Comparison of ENCODE assay signal across 10 mouse cellular contexts in genomic region chr2:6089941-6090340, GRCm38 (mm10). TPM values are rescaled to one million over a fixed set of nuclear protein-coding genes. Genes with fewer than 3 reads are reported as not detected.
DNase-seq lines count a peak whose midpoint lies in the region; TF ChIP-seq lines count a peak whose summit lies in the region.
"Not testable (repeated sequence)": the region's sequence is repeated elsewhere in the genome, so short reads cannot be mapped to it uniquely, and the experiment has no call there.
"Had no signal": no experiment of that assay in that cellular context is flagged by ENCODE, and none has a peak within 500 bp of the region (broad histone marks: within the 10 kb centered on the region; RNA-seq: fewer than 3 reads in every experiment).

No protein-coding gene starts in this region.

- not testable (repeated sequence) for H3K9me3 ChIP-seq in E14TG2a.4 (ENCODE audit: low read length); ES-Bruce4 (replicated peaks; ENCODE audit: control insufficient read depth, insufficient read depth, low read length, poor library complexity, severe bottlenecking); ES-E14 (ENCODE audit: control insufficient read depth, insufficient read depth, low read depth, low read length)

- not testable (repeated sequence) for TF ChIP-seq EP300 in ES-Bruce4 (IDR thresholded peaks at IDR 0.05; ENCODE audit: insufficient read depth, low read depth, low read length)

- peak overlapping the region; percentile 71 for H3K4me3 ChIP-seq in E14TG2a.4 (replicated peaks; ENCODE audit: low read length)
- peak overlapping the region; percentile 71 for H3K4me3 ChIP-seq in ES-Bruce4 (ENCODE audit: low read depth, low read length)
- H3K4me3 ChIP-seq in ES-E14 (ENCODE audit: insufficient read depth in 1 of 2, low read depth in 1 of 2, low read length in 2 of 2, poor library complexity in 1 of 2, severe bottlenecking in 1 of 2): peak overlapping the region; percentile 45 to 60

- H3K4me1 ChIP-seq in E14TG2a.4 (replicated peaks; ENCODE audit: low read depth, low read length): peaks cover 29% of the 10 kb centered on the region
- not testable (repeated sequence) for H3K4me1 ChIP-seq in ES-Bruce4 (ENCODE audit: control insufficient read depth, insufficient read depth, low read length); ES-E14 (ENCODE audit: control insufficient read depth in 2 of 2, insufficient read depth in 2 of 2, low read length in 2 of 2, poor library complexity in 1 of 2)

- H3K27me3 ChIP-seq in E14TG2a.4 (ENCODE audit: insufficient read depth, low read length): peaks cover 15% of the 10 kb centered on the region
- not testable (repeated sequence) for H3K27me3 ChIP-seq in ES-Bruce4 (ENCODE audit: control insufficient read depth, insufficient read depth, low read length, poor library complexity, severe bottlenecking)

- not testable (repeated sequence) for H3K27ac ChIP-seq in ES-Bruce4 (ENCODE audit: insufficient read depth, low read length); ES-E14 (ENCODE audit: insufficient read depth, low read depth, low read length, poor library complexity, severe bottlenecking)

- not testable (repeated sequence) for H3K9ac ChIP-seq in ES-Bruce4 (ENCODE audit: low read depth, poor library complexity, severe bottlenecking); ES-E14 (ENCODE audit: insufficient read depth, low read depth, low read length, poor library complexity, severe bottlenecking)

- H3K36me3 ChIP-seq in E14TG2a.4 (ENCODE audit: insufficient read depth, low read length); ES-Bruce4 (ENCODE audit: control insufficient read depth, insufficient read depth, low read length, poor library complexity, severe bottlenecking); ES-E14 (ENCODE audit: control insufficient read depth, insufficient read depth, low read length, poor library complexity, severe bottlenecking): not testable (repeated sequence)

- TF ChIP-seq CTCF in E14TG2a.4 (conservative IDR thresholded peaks at IDR 0.05; ENCODE audit: low read length); ES-Bruce4 (IDR thresholded peaks at IDR 0.05; ENCODE audit: low read depth, low read length): not testable (repeated sequence)

- TF ChIP-seq POLR2A in ES-Bruce4 (IDR thresholded peaks at IDR 0.05; ENCODE audit: insufficient read depth, low read length): not testable (repeated sequence)

- in situ Hi-C loops in ES-E14 (cut with MboI; ENCODE audit: low sequenced_read_pairs in 2 of 2, unreplicated experiment in 2 of 2): not testable (repeated sequence)

- peak; percentile 33 for DNase-seq in ES-CJ7 (ENCODE audit: low read depth, low spot score)
- not testable (repeated sequence) for DNase-seq in ES-E14 (ENCODE audit: low read depth, low spot score)
- peak; percentile 61 for DNase-seq in R1 (ENCODE audit: low read depth, low spot score)
- DNase-seq in ZHBTc4 (ENCODE audit: low read depth, low spot score): peak; percentile 51
- DNase-seq in heart, adult 11 months: peak; percentile 48

RNA-seq across cellular contexts. Expression of gene Proser2, which starts 40.1 kb away (rescaled TPM):
- polyA plus RNA-seq in ES-Bruce4 (2011; ENCODE audit: insufficient read depth, insufficient read length, low read depth, missing spikeins): 5.2 and 5.9 TPM in 2 replicates
- total RNA-seq in ES-E14 (2012; rRNA removed): 1.9 TPM in 2 replicates
- total RNA-seq: MEL had no signal
- polyA plus RNA-seq: activated CD4-positive, CD25-positive, alpha-beta regulatory T cell, adult 4 months; G1E had no signal
